Mouse (Mus musculus): Measurements from ENCODE around the gene Mef2b.
A peak's percentile ranks its signal among the peaks of the same experiment; 100 is the strongest.
"Not testable (repeated sequence)": the region's sequence is repeated elsewhere in the genome, so short reads cannot be mapped to it uniquely, and the experiment has no call there.

The Mef2b gene

GRCm38 (mm10) chr8:70181212-70181902 lies 41.8 kb downstream of the Mef2b start:
- DNase-seq: no peak

- no peak for DNase-seq
These were observed 42.4 kb downstream of the Mef2b start for GRCm38 (mm10) chr8:70181903-70182252.

GRCm38 (mm10) chr8:70183194-70183593 lies 43.7 kb downstream of the Mef2b start:
- DNase-seq: no peak

- DNase-seq: peak; percentile 89 to 93
These were observed 49.2 kb downstream of the Mef2b start for GRCm38 (mm10) chr8:70188707-70189106.

- peak; percentile 74 to 91 for DNase-seq
These were observed 53.7 kb downstream of the Mef2b start for GRCm38 (mm10) chr8:70193238-70193637.

GRCm38 (mm10) chr8:70194191-70194590 lies 54.7 kb downstream of the Mef2b start:
- peak in 1 of 2 experiments; percentile 46 for DNase-seq

- DNase-seq: no peak
These were observed 56.3 kb downstream of the Mef2b start for GRCm38 (mm10) chr8:70195762-70196161.

GRCm38 (mm10) chr8:70197603-70198002 lies 58.1 kb downstream of the Mef2b start:
- DNase-seq: peak; percentile 45 to 74

GRCm38 (mm10) chr8:70200098-70200681 lies 60.7 kb downstream of the Mef2b start:
- peak; percentile 51 to 67 for DNase-seq

GRCm38 (mm10) chr8:70201417-70201816 lies 61.9 kb downstream of the Mef2b start:
- DNase-seq: no peak

GRCm38 (mm10) chr8:70203072-70203471 lies 63.6 kb downstream of the Mef2b start:
- no peak for DNase-seq

GRCm38 (mm10) chr8:70204757-70205156 lies 65.2 kb downstream of the Mef2b start:
- no peak for DNase-seq

- peak; percentile 51 to 86 for DNase-seq
These were observed 68.6 kb downstream of the Mef2b start for GRCm38 (mm10) chr8:70208130-70208529.

- peak; percentile 20 to 57 for DNase-seq
These were observed 71.0 kb downstream of the Mef2b start for GRCm38 (mm10) chr8:70210538-70210937.

- DNase-seq: no peak
These were observed 71.8 kb downstream of the Mef2b start for GRCm38 (mm10) chr8:70211275-70211674.

GRCm38 (mm10) chr8:70211726-70212111 lies 72.2 kb downstream of the Mef2b start:
- peak in 1 of 2 experiments; percentile 47 for DNase-seq

GRCm38 (mm10) chr8:70212112-70213055 lies 72.9 kb downstream of the Mef2b start, which contains the start of gene Slc25a42:
Gene Slc25a42 (minus strand): TSS chr8:70212305.
- DNase-seq: peak; percentile 98 to 100

- DNase-seq: no peak
These were observed 74.9 kb downstream of the Mef2b start for GRCm38 (mm10) chr8:70214411-70214810.

- no peak for DNase-seq
These were observed 75.6 kb downstream of the Mef2b start for GRCm38 (mm10) chr8:70215092-70215491.

- not testable (repeated sequence) for DNase-seq
These were observed 76.7 kb downstream of the Mef2b start for GRCm38 (mm10) chr8:70216161-70216560.

GRCm38 (mm10) chr8:70216566-70216965 lies 77.1 kb downstream of the Mef2b start:
- DNase-seq: peak; percentile 88 to 95
